ENCODE assay signal across 22 mouse cellular contexts in genomic region chr3:95046462-95047057, GRCm38 (mm10). TPM values are rescaled to one million over a fixed set of nuclear protein-coding genes. Genes with fewer than 3 reads are reported as not detected.
DNase-seq lines count a peak whose midpoint lies in the region; ATAC-seq and TF ChIP-seq lines count a peak whose summit lies in the region.
"Had no signal": no experiment of that assay in that cellular context is flagged by ENCODE, and none has a peak within 500 bp of the region (broad histone marks: within the 10 kb centered on the region; RNA-seq: fewer than 3 reads in every experiment).

No protein-coding gene starts in this region.

- H3K27me3 ChIP-seq in liver, postnatal 0 days (ENCODE audit: insufficient read depth, low read length): no peaks in the 10 kb centered on the region
- no peaks in the 10 kb centered on the region for H3K27me3 ChIP-seq in forebrain, embryonic 11.5 days (ENCODE audit: control insufficient read depth, insufficient read depth, low read length)
- H3K27me3 ChIP-seq: forebrain, embryonic 13.5 days; heart, embryonic 13.5 days; intestine, embryonic 15.5 days; megakaryocyte, embryonic 14.5 days; neural tube, embryonic 15.5 days had no signal

- peaks cover 4% of the 10 kb centered on the region for H3K4me1 ChIP-seq in liver, postnatal 0 days (ENCODE audit: insufficient read depth)
- no peaks in the 10 kb centered on the region for H3K4me1 ChIP-seq in forebrain, embryonic 11.5 days (replicated peaks; ENCODE audit: control insufficient read depth, insufficient read depth, low read length)

- H3K9me3 ChIP-seq in liver, postnatal 0 days (ENCODE audit: low read length): no peaks in the 10 kb centered on the region
- no peaks in the 10 kb centered on the region for H3K9me3 ChIP-seq in forebrain, embryonic 11.5 days (ENCODE audit: control insufficient read depth, low read length)
- H3K9me3 ChIP-seq: forebrain, embryonic 13.5 days; heart, embryonic 13.5 days; hindbrain, embryonic 15.5 days; intestine, embryonic 15.5 days; limb, embryonic 10.5 days; megakaryocyte, embryonic 14.5 days; neural tube, embryonic 15.5 days had no signal

- DNase-seq in ovary, postnatal 36 days (ENCODE audit: low spot score): peak; percentile 15
- DNase-seq in ovary, postnatal 14 days (ENCODE audit: low spot score): no peak
- peak; percentile 79 for DNase-seq in liver
- DNase-seq in liver, postnatal 0 days: no peak
- DNase-seq in cerebellum, adult 11 months: no peak
- no peak for DNase-seq in forebrain, embryonic 11.5 days (ENCODE audit: low spot score)
- DNase-seq in yolk sac, embryonic 10.5 days (ENCODE audit: low spot score): no peak
- DNase-seq: cerebellum, adult 18-20 months; cerebellum, postnatal 36 days; heart, adult 18-20 months; kidney, postnatal 4 days; lung, adult 18-20 months; thymus, adult 18-20 months; thymus, postnatal 4 days had no signal

- 49% methylated on average over 11 of the region's 11 CpGs for WGBS in liver, postnatal 0 days (ENCODE audit: insufficient replicate concordance)
- 91% methylated on average over 11 of the region's 11 CpGs for WGBS in forebrain, embryonic 11.5 days

- H3K9ac ChIP-seq in liver, postnatal 0 days (replicated peaks): no peak overlapping the region
- no peak overlapping the region for H3K9ac ChIP-seq in forebrain, embryonic 11.5 days (ENCODE audit: low read length)
- H3K9ac ChIP-seq: forebrain, embryonic 13.5 days; heart, embryonic 13.5 days; hindbrain, embryonic 15.5 days; intestine, embryonic 15.5 days; neural tube, embryonic 15.5 days had no signal

- peak overlapping the region; percentile 57; the same call in 1 of the 2 replicates for H3K27ac ChIP-seq in liver, postnatal 0 days (ENCODE audit: low read depth)
- no peak overlapping the region for H3K27ac ChIP-seq in forebrain, embryonic 11.5 days (ENCODE audit: low read depth, low read length)
- H3K27ac ChIP-seq: forebrain, embryonic 13.5 days; heart, embryonic 13.5 days; hindbrain, embryonic 15.5 days; intestine, embryonic 15.5 days; limb, embryonic 10.5 days; neural tube, embryonic 15.5 days had no signal

- ATAC-seq in liver, postnatal 0 days: no peak
- no peak for ATAC-seq in forebrain, embryonic 11.5 days (replicated peaks; ENCODE audit: low FRiP score)
- ATAC-seq: forebrain, embryonic 13.5 days; intestine, embryonic 15.5 days; midbrain, embryonic 16.5 days had no signal

- no peaks in the 10 kb centered on the region for H3K36me3 ChIP-seq in liver, postnatal 0 days (replicated peaks; ENCODE audit: insufficient read depth, low read length)
- H3K36me3 ChIP-seq in forebrain, embryonic 11.5 days (ENCODE audit: control insufficient read depth, insufficient read depth, low read length): no peaks in the 10 kb centered on the region
- H3K36me3 ChIP-seq: heart, embryonic 13.5 days; hindbrain, embryonic 15.5 days; intestine, embryonic 15.5 days; limb, embryonic 10.5 days; neural tube, embryonic 15.5 days had no signal

- peak; percentile 26; the same call in 1 of the 2 replicates for TF ChIP-seq EP300 in liver, postnatal 0 days (IDR thresholded peaks at IDR 0.05; ENCODE audit: low read depth)

- no peak overlapping the region for H3K4me3 ChIP-seq in liver, postnatal 0 days (ENCODE audit: low read depth, low read length)
- H3K4me3 ChIP-seq in forebrain, embryonic 11.5 days (ENCODE audit: low read depth, low read length): no peak overlapping the region
- H3K4me3 ChIP-seq: forebrain, embryonic 13.5 days; heart, embryonic 13.5 days; hindbrain, embryonic 15.5 days; intestine, embryonic 15.5 days; limb, embryonic 10.5 days; neural tube, embryonic 15.5 days had no signal

- TF ChIP-seq CTCF in liver, postnatal 0 days (IDR thresholded peaks at IDR 0.05; ENCODE audit: low read depth): no peak

- peak overlapping the region; percentile 53 for H3K4me2 ChIP-seq in liver, postnatal 0 days (ENCODE audit: low read depth, low read length)
- no peak overlapping the region for H3K4me2 ChIP-seq in forebrain, embryonic 11.5 days (ENCODE audit: low read depth, low read length, severe bottlenecking)
- H3K4me2 ChIP-seq: forebrain, embryonic 13.5 days; heart, embryonic 13.5 days; hindbrain, embryonic 15.5 days; intestine, embryonic 15.5 days; neural tube, embryonic 15.5 days had no signal

RNA-seq across cellular contexts. Expression of gene Psmd4, which starts 4.1 kb away (rescaled TPM):
- 142 and 143 TPM in 2 replicates for polyA plus RNA-seq in liver, postnatal 0 days (2015; fragmentation: Nextera tagmentation; extraction: Ambion mirVana)
- 312 and 325 TPM in 2 replicates for polyA plus RNA-seq in forebrain, embryonic 11.5 days (2014; fragmentation: Nextera tagmentation; extraction: Ambion mirVana)

RNA-seq across cellular contexts. Expression of gene Zfp687, which starts 31.3 kb away (rescaled TPM):
- polyA plus RNA-seq in liver, postnatal 0 days (2015; fragmentation: Nextera tagmentation; extraction: Ambion mirVana): 3.7 and 5.3 TPM in 2 replicates
- 43.1 and 44.2 TPM in 2 replicates for polyA plus RNA-seq in forebrain, embryonic 11.5 days (2014; fragmentation: Nextera tagmentation; extraction: Ambion mirVana)

Comparison
In these comparisons a context has a peak if more than half of its experiments do, and no peak if none do; other contexts are left out.
1. DNase-seq: peak in ovary, postnatal 36 days (single experiment) and liver (single experiment); none in ovary, postnatal 14 days (single experiment), liver, postnatal 0 days (single experiment), cerebellum, adult 11 months (single experiment), forebrain, embryonic 11.5 days (single experiment) and yolk sac, embryonic 10.5 days (single experiment).